Mouse (Mus musculus) MEL (cell line): ENCODE measurements at regions not wholly inside any gene's neighbourhood (a gene's known extent, or its start where the extent isn't known, plus 50 kb on each side); places are given as distances from the start of the nearest gene placed in this dataset.

Experiments used
- DNase-seq: peaks from one replicate; pipeline ENCODE4 v3.0.0; 2011; ENCODE audit warnings: low read depth, low spot score
- H3K27ac ChIP-seq: 2 replicates; pipeline ENCODE4 v1.5.1; 2012; ENCODE audit warnings: low read depth, mild to moderate bottlenecking, control low read depth, low read length, moderate library complexity; ENCODE audit not compliant: control insufficient read depth
- H3K27me3 ChIP-seq, 2 experiments: fragments of 150-350 bp in 1 of 2; sonication (generic) in 1 of 2; 2 replicates each; pipeline ENCODE4 v1.6.1; 2012; ENCODE audit warnings: low read length in 2 of 2, mild to moderate bottlenecking in 2 of 2, improper control_type of control experiment in 1 of 2, moderate library complexity in 1 of 2; ENCODE audit not compliant: insufficient read depth in 2 of 2, control insufficient read depth in 1 of 2
- H3K36me3 ChIP-seq, 2 experiments: 2 replicates each; pipeline ENCODE4 v1.6.1; 2012 to 2014; ENCODE audit warnings: low read length in 2 of 2, improper control_type of control experiment in 1 of 2, inconsistent platforms in 1 of 2, mild to moderate bottlenecking in 1 of 2; ENCODE audit not compliant: insufficient read depth in 2 of 2, control insufficient read depth in 1 of 2
- H3K4me1 ChIP-seq, 2 experiments: fragments of 150-350 bp in 1 of 2; sonication (generic) in 1 of 2; 2 replicates each; pipeline ENCODE4 v1.6.1; 2012; ENCODE audit warnings: low read length in 2 of 2, improper control_type of control experiment in 1 of 2, mild to moderate bottlenecking in 1 of 2; ENCODE audit not compliant: insufficient read depth in 2 of 2, control insufficient read depth in 1 of 2
- H3K4me3 ChIP-seq, 2 experiments: fragments of 150-350 bp in 1 of 2; sonication (generic) in 1 of 2; 2 replicates each; pipeline ENCODE4 v1.5.1; 2012; ENCODE audit warnings: low read depth in 2 of 2, low read length in 2 of 2, mild to moderate bottlenecking in 2 of 2, moderate library complexity in 2 of 2, control low read depth in 1 of 2, improper control_type of control experiment in 1 of 2; ENCODE audit not compliant: control insufficient read depth in 1 of 2, insufficient read depth in 1 of 2
- H3K79me2 ChIP-seq: 2 replicates; pipeline ENCODE4 v1.6.1; 2012; ENCODE audit warnings: mild to moderate bottlenecking, low read length, moderate library complexity; ENCODE audit not compliant: control insufficient read depth, poor library complexity, insufficient read depth
- H3K9ac ChIP-seq: 2 replicates; pipeline ENCODE4 v1.6.1; 2012; ENCODE audit warnings: low read depth, mild to moderate bottlenecking, control low read depth, low read length, moderate library complexity; ENCODE audit not compliant: control insufficient read depth, poor library complexity, severe bottlenecking
- H3K9me3 ChIP-seq: fragments of 150-350 bp; sonication (generic); replicated peaks from 2 replicates; pipeline ENCODE4 v1.6.1; 2012; ENCODE audit warnings: mild to moderate bottlenecking, low read length, improper control_type of control experiment, moderate library complexity; ENCODE audit not compliant: insufficient read depth
- BHLHE40 ChIP-seq: IDR thresholded peaks from 2 replicates; pipeline ENCODE4 v1.6.1; 2012; ENCODE audit warnings: low read depth, mild to moderate bottlenecking, inconsistent platforms, low read length, improper control_type of control experiment, borderline replicate concordance
- CHD1 ChIP-seq: IDR thresholded peaks from 2 replicates; pipeline ENCODE4 v1.6.1; 2012; ENCODE audit warnings: low read depth, mild to moderate bottlenecking, inconsistent platforms, low read length, improper control_type of control experiment
- CTCF ChIP-seq, 3 experiments: IDR thresholded peaks in 2 of 3; conservative IDR thresholded peaks in 1 of 3; 2 replicates each; pipeline ENCODE4 v1.5.1; 2011 to 2012; ENCODE audit warnings: low read length in 3 of 3, low read depth in 2 of 3, mild to moderate bottlenecking in 2 of 3, improper control_type of control experiment in 1 of 3, inconsistent platforms in 1 of 3, mixed read lengths in 1 of 3, moderate library complexity in 1 of 3; ENCODE audit not compliant: control insufficient read depth in 1 of 3, insufficient read depth in 1 of 3, poor library complexity in 1 of 3, severe bottlenecking in 1 of 3
- ETS1 ChIP-seq: IDR thresholded peaks from 2 replicates; pipeline ENCODE4 v1.6.1; 2012; ENCODE audit warnings: low read depth, mild to moderate bottlenecking, inconsistent platforms, low read length, improper control_type of control experiment, moderate library complexity
- GABPA ChIP-seq: IDR thresholded peaks from 2 replicates; pipeline ENCODE4 v1.6.1; 2012; ENCODE audit warnings: low read depth, mild to moderate bottlenecking, inconsistent platforms, low read length, improper control_type of control experiment, moderate library complexity
- HCFC1 ChIP-seq: IDR thresholded peaks from 2 replicates; pipeline ENCODE4 v1.6.1; 2012; ENCODE audit warnings: low read depth, mild to moderate bottlenecking, inconsistent platforms, low read length, improper control_type of control experiment, moderate library complexity
- JUND ChIP-seq: IDR thresholded peaks from 2 replicates; pipeline ENCODE4 v1.6.1; 2011; ENCODE audit warnings: low read depth, mild to moderate bottlenecking, improper control_type of control experiment, low read length
- KAT2A ChIP-seq: conservative IDR thresholded peaks from 2 replicates; pipeline ENCODE4 v1.6.1; 2012; ENCODE audit warnings: low read depth, low read length, improper control_type of control experiment, inconsistent platforms
- MEF2A ChIP-seq: IDR thresholded peaks from 2 replicates; pipeline ENCODE4 v1.6.1; 2014; ENCODE audit warnings: low read depth, mild to moderate bottlenecking, inconsistent platforms, low read length, improper control_type of control experiment; ENCODE audit not compliant: poor library complexity, insufficient replicate concordance, severe bottlenecking; ENCODE audit errors: extremely low read depth
- MXI1 ChIP-seq: IDR thresholded peaks from 2 replicates; pipeline ENCODE4 v1.6.1; 2011; ENCODE audit warnings: mild to moderate bottlenecking, low read depth, low read length, improper control_type of control experiment
- POLR2A ChIP-seq, 2 experiments: IDR thresholded peaks; 2 replicates each; pipeline ENCODE4 v1.6.1; 2011 to 2012; ENCODE audit warnings: low read length in 2 of 2, mild to moderate bottlenecking in 2 of 2, control low read depth in 1 of 2, improper control_type of control experiment in 1 of 2, low read depth in 1 of 2, moderate library complexity in 1 of 2; ENCODE audit not compliant: control insufficient read depth in 1 of 2, insufficient read depth in 1 of 2, poor library complexity in 1 of 2
- POLR2AphosphoS2 ChIP-seq: IDR thresholded peaks from 2 replicates; pipeline ENCODE4 v1.6.1; 2011; ENCODE audit warnings: low read length, improper control_type of control experiment
- RCOR1 ChIP-seq: IDR thresholded peaks from 2 replicates; pipeline ENCODE4 v1.6.1; 2012; ENCODE audit warnings: low read depth, mild to moderate bottlenecking, inconsistent platforms, low read length, improper control_type of control experiment
- SMC3 ChIP-seq: IDR thresholded peaks from 2 replicates; pipeline ENCODE4 v1.6.1; 2011; ENCODE audit warnings: low read depth, low read length, improper control_type of control experiment
- TAL1 ChIP-seq: IDR thresholded peaks from 2 replicates; pipeline ENCODE4 v1.6.1; 2012; ENCODE audit warnings: mild to moderate bottlenecking, inconsistent platforms, low read length, moderate library complexity, mixed read lengths
- USF1 ChIP-seq: IDR thresholded peaks from 2 replicates; pipeline ENCODE4 v1.6.1; 2014; ENCODE audit warnings: low read depth, mild to moderate bottlenecking, inconsistent platforms, low read length, improper control_type of control experiment, moderate library complexity
- ZKSCAN1 ChIP-seq: IDR thresholded peaks from 2 replicates; pipeline ENCODE4 v1.6.1; 2012; ENCODE audit warnings: low read depth, mild to moderate bottlenecking, inconsistent platforms, low read length, improper control_type of control experiment, moderate library complexity
- ZNF384 ChIP-seq: IDR thresholded peaks from 2 replicates; pipeline ENCODE4 v1.6.1; 2012; ENCODE audit warnings: low read depth, mild to moderate bottlenecking, inconsistent platforms, low read length, improper control_type of control experiment

- H3K4me1 ChIP-seq, result no peaks in the 10 kb centered on the region
- TF ChIP-seq JUND (no peak), CTCF (IDR thresholded peaks at IDR 0.05 in 2 of 3, conservative IDR thresholded peaks at IDR 0.05 in 1 of 3; ENCODE audit: control insufficient read depth in 1 of 3, insufficient read depth in 1 of 3, low read depth in 2 of 3, low read length in 3 of 3, poor library complexity in 1 of 3, severe bottlenecking in 1 of 3) (no peak), MEF2A (no peak), POLR2AphosphoS2 (no peak), ZKSCAN1 (no peak), RCOR1 (no peak), POLR2A (IDR thresholded peaks at IDR 0.05; ENCODE audit: control insufficient read depth in 1 of 2, insufficient read depth in 1 of 2, low read depth in 1 of 2, low read length in 2 of 2, poor library complexity in 1 of 2) (no peak), ZNF384 (no peak), USF1 (no peak), CHD1 (no peak), ETS1 (no peak), HCFC1 (no peak), TAL1 (no peak), BHLHE40 (no peak), KAT2A (no peak), SMC3 (no peak)
- H3K36me3 ChIP-seq, result no peaks in the 10 kb centered on the region
- H3K4me3 ChIP-seq, result no peak overlapping the region
- H3K79me2 ChIP-seq, result no peaks in the 10 kb centered on the region
- H3K9ac ChIP-seq, result no peak overlapping the region
- H3K9me3 ChIP-seq, result no peaks in the 10 kb centered on the region
- H3K27me3 ChIP-seq, result no peaks in the 10 kb centered on the region
- no peak for DNase-seq
- no peak overlapping the region for H3K27ac ChIP-seq
Measured at GRCm38 (mm10) chr5:142281997-142282396, 119.3 kb upstream of the Foxk1 start.

- TF ChIP-seq CTCF (IDR thresholded peaks at IDR 0.05 in 2 of 3, conservative IDR thresholded peaks at IDR 0.05 in 1 of 3; ENCODE audit: control insufficient read depth in 1 of 3, insufficient read depth in 1 of 3, low read depth in 2 of 3, low read length in 3 of 3, poor library complexity in 1 of 3, severe bottlenecking in 1 of 3) (no peak), MXI1 (no peak), JUND (no peak), GABPA (no peak)
- Histone ChIP-seq H3K9ac (no peak overlapping the region), H3K4me3 (no peak overlapping the region), H3K79me2 (no peaks in the 10 kb centered on the region), H3K36me3 (no peaks in the 10 kb centered on the region), H3K9me3 (no peaks in the 10 kb centered on the region), H3K27me3 (no peaks in the 10 kb centered on the region), H3K4me1 (no peaks in the 10 kb centered on the region), H3K27ac (no peak overlapping the region)
- no peak for DNase-seq
Measured at GRCm38 (mm10) chr5:142287981-142288380, 113.3 kb upstream of the Foxk1 start.
